Mouse (Mus musculus): ENCODE measurements around the gene Mbnl1. TPM values are rescaled to one million over a fixed set of nuclear protein-coding genes. Genes with fewer than 3 reads are reported as not detected.
"Not testable (repeated sequence)": the region's sequence is repeated elsewhere in the genome, so short reads cannot be mapped to it uniquely, and the experiment has no call there.

The Mbnl1 gene
- polyA plus RNA-seq, 1 experiment from 2014 or later, result 73.3 TPM

DNA sequence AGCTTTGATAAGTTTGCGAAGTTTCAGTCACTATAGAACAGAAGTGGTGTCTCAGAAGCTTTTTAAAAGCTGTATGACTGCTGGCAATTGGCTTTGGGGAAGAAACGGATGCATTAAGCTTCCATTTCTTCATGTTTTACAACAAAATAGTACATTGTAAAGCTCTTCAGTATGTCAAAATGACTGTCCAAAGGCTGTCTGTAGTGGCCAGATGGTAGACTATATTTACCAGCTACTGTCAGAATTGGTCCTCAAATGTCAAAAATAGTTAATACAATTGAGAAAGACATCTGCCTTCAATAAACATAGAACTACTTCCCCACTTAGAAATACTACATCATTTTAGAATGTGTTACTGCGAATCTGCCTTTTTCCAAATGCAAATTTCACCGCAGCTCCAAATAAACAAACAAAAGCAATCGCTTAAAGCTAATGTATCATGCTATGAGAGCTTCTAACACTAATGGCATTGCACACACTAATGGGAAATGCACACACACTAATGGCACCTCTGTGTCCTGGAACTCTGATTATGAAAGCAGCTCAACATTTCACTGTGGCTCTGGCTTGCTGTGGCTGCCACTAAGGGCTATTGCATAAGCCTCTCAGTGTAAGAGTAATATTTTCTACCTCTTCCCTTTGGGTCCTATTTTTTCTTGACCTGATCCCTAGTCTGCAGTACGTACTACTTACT is 10.7 kb upstream of the Mbnl1 start:
- Histone ChIP-seq H3K27ac (ENCODE audit: low read depth) (no peak overlapping the region), H3K27me3 (ENCODE audit: insufficient read depth, low read length) (no peaks in the 10 kb centered on the region), H3K9me3 (ENCODE audit: low read length) (no peaks in the 10 kb centered on the region), H3K36me3 (replicated peaks; ENCODE audit: insufficient read depth, low read length) (no peaks in the 10 kb centered on the region), H3K4me1 (ENCODE audit: insufficient read depth) (no peaks in the 10 kb centered on the region), H3K4me2 (ENCODE audit: low read depth, low read length) (no peak overlapping the region), H3K4me3 (ENCODE audit: low read depth, low read length) (no peak overlapping the region), H3K9ac (replicated peaks) (no peak overlapping the region)
- DNase-seq, result no peak
- TF ChIP-seq EP300 (IDR thresholded peaks at IDR 0.05; ENCODE audit: low read depth) (no peak), CTCF (IDR thresholded peaks at IDR 0.05; ENCODE audit: low read depth) (no peak)
- no peak for ATAC-seq
- WGBS (ENCODE audit: insufficient replicate concordance), result 83% methylated on average over 6 of the region's 6 CpGs

GRCm38 (mm10) chr3:60468667-60469066 is 4.0 kb upstream of the Mbnl1 start:
- not testable (repeated sequence) for H3K36me3 ChIP-seq (replicated peaks; ENCODE audit: insufficient read depth, low read length); H3K27ac ChIP-seq (ENCODE audit: low read depth); DNase-seq; H3K4me1 ChIP-seq (ENCODE audit: insufficient read depth); H3K9ac ChIP-seq (replicated peaks); H3K4me2 ChIP-seq (ENCODE audit: low read depth, low read length); H3K27me3 ChIP-seq (ENCODE audit: insufficient read depth, low read length); H3K9me3 ChIP-seq (ENCODE audit: low read length); H3K4me3 ChIP-seq (ENCODE audit: low read depth, low read length)
- peak; percentile 61 for ATAC-seq
- 25% methylated on average over 2 of the region's 3 CpGs for whole genome bisulfite sequencing (ENCODE audit: insufficient replicate concordance)

DNA sequence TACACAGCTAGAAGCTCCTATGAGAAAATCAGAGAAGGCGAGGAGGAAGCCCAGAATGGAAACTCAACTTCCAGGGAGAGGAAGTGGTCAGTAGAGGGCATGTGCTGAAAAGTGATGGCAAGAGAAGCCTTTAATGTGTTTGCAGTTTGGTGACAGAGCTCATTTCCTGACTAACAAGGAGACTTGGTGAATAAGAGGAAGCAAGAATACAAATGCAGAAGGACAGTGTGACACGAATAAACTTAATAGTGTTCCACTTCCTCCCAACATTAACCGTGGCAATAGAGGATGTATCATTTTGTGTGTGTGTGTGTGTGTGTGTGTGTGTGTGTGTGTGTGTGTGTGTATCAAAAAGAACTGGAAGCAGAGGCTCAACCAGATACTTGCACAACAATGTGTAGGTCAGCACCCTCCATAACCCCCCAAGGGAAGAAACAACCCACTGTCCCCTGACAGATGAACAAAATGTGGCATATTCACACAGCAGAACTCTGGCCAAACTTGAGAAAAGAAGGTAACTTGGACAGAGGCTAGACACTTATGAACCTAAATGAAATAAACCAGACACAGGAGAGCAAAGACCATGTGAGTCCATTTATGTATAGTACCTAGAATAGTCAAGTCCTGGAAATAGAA is 3.3 kb upstream of the Mbnl1 start:
- H3K4me1 ChIP-seq (ENCODE audit: insufficient read depth); H3K36me3 ChIP-seq (replicated peaks; ENCODE audit: insufficient read depth, low read length); H3K9me3 ChIP-seq (ENCODE audit: low read length); H3K27me3 ChIP-seq (ENCODE audit: insufficient read depth, low read length); H3K4me2 ChIP-seq (ENCODE audit: low read depth, low read length); H3K4me3 ChIP-seq (ENCODE audit: low read depth, low read length); DNase-seq; H3K9ac ChIP-seq (replicated peaks): not testable (repeated sequence)
- WGBS (ENCODE audit: insufficient replicate concordance), result 54% methylated on average over 2 of the region's 3 CpGs
- peak overlapping the region; percentile 86 for H3K27ac ChIP-seq (ENCODE audit: low read depth)
- peak; percentile 57 for ATAC-seq

GRCm38 (mm10) chr3:60472011-60472680 is 484 bp upstream of the Mbnl1 start:
- no peaks in the 10 kb centered on the region for H3K36me3 ChIP-seq (replicated peaks; ENCODE audit: insufficient read depth, low read length)
- no peaks in the 10 kb centered on the region for H3K27me3 ChIP-seq (ENCODE audit: insufficient read depth, low read length)
- no peaks in the 10 kb centered on the region for H3K9me3 ChIP-seq (ENCODE audit: low read length)
- H3K4me1 ChIP-seq (ENCODE audit: insufficient read depth), result peaks cover 5% of the 10 kb centered on the region; the same call in 1 of the 2 replicates
- peak overlapping the region; percentile 67 for H3K4me2 ChIP-seq (ENCODE audit: low read depth, low read length)
- peak overlapping the region; percentile 86 for H3K27ac ChIP-seq (ENCODE audit: low read depth)
- TF ChIP-seq EP300 (IDR thresholded peaks at IDR 0.05; ENCODE audit: low read depth), result peak; percentile 77
- no peak for TF ChIP-seq CTCF (IDR thresholded peaks at IDR 0.05; ENCODE audit: low read depth)
- ATAC-seq (peak; percentile 42), DNase-seq (no peak)
- peak overlapping the region; percentile 55; the same call in 1 of the 2 replicates for H3K9ac ChIP-seq (replicated peaks)
- 44% methylated on average over 2 of the region's 2 CpGs for WGBS (ENCODE audit: insufficient replicate concordance)
- H3K4me3 ChIP-seq (ENCODE audit: low read depth, low read length), result peak overlapping the region; percentile 45

DNA sequence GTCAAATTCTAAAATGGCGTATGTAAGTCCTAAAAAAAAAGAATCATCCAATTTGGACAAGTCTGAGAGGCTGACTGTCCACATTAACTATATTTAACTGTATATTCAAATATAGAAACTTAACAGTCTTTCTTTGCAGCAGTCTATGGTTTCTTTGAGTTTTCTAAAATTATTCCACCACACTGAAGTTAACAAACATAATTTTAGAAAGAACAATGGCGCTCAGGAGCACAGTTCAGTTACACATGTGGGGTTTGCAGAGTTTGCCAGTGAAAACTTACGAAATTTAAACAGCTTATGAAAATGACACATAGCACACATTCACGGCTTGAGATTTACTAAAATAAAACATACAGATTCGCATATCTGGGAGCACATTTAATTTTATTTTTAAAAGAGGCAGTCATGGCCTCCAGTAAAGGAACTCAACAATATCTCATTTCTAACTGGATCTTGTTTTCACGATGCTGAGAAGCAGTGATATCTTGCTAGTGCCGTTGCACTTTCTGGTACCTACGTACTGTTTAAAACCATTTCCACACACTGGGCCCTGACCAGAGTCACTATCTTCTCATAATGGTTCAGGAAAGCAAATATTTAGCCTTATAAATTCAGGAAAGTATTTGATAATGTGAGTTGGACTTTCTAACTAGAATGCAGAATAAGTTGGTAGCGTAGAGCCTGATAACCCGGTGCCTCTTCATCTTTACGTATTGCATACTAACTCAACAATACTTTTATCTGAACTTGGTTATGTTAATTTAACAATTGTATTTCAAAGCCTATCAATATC is 1.4 kb downstream of the Mbnl1 start:
- DNase-seq, result no peak
- no peak; the same call in 1 of the 2 replicates for TF ChIP-seq EP300 (IDR thresholded peaks at IDR 0.05; ENCODE audit: low read depth)
- TF ChIP-seq CTCF (IDR thresholded peaks at IDR 0.05; ENCODE audit: low read depth), result no peak
- Histone ChIP-seq H3K27me3 (ENCODE audit: insufficient read depth, low read length) (no peaks in the 10 kb centered on the region), H3K4me2 (ENCODE audit: low read depth, low read length) (peak overlapping the region; percentile 65), H3K4me1 (ENCODE audit: insufficient read depth) (peaks cover 5% of the 10 kb centered on the region; the same call in 1 of the 2 replicates), H3K9me3 (ENCODE audit: low read length) (no peaks in the 10 kb centered on the region), H3K9ac (replicated peaks) (peak overlapping the region; percentile 64), H3K27ac (ENCODE audit: low read depth) (peak overlapping the region; percentile 53), H3K4me3 (ENCODE audit: low read depth, low read length) (peak overlapping the region; percentile 45), H3K36me3 (replicated peaks; ENCODE audit: insufficient read depth, low read length) (no peaks in the 10 kb centered on the region)
- ATAC-seq, result peak; percentile 39
- WGBS (ENCODE audit: insufficient replicate concordance), result 32% methylated on average over 11 of the region's 11 CpGs

DNA sequence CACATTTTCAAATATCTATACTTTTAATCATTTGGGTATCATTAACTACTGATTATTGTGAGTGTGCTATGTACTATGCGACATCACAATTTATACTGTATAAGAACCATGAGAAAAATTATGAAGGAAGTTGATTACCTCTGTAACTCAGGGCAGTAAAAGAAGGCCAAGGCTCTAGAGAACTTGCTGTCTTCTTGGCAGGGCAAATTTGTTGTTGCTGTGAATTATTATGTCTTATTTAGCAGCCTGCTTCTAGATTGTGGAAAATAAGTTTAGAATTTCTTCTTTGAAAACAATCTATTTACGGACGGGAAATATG is 2.0 kb downstream of the Mbnl1 start:
- TF ChIP-seq CTCF (IDR thresholded peaks at IDR 0.05; ENCODE audit: low read depth), result no peak
- no peak for TF ChIP-seq EP300 (IDR thresholded peaks at IDR 0.05; ENCODE audit: low read depth)
- WGBS (ENCODE audit: insufficient replicate concordance), result 39% methylated on average over 3 of the region's 3 CpGs
- Histone ChIP-seq H3K9ac (replicated peaks) (peak overlapping the region; percentile 52), H3K27me3 (ENCODE audit: insufficient read depth, low read length) (no peaks in the 10 kb centered on the region), H3K4me1 (ENCODE audit: insufficient read depth) (peaks cover 5% of the 10 kb centered on the region; the same call in 1 of the 2 replicates), H3K4me2 (ENCODE audit: low read depth, low read length) (peak overlapping the region; percentile 65), H3K27ac (ENCODE audit: low read depth) (peak overlapping the region; percentile 53), H3K4me3 (ENCODE audit: low read depth, low read length) (peak overlapping the region; percentile 45), H3K36me3 (replicated peaks; ENCODE audit: insufficient read depth, low read length) (no peaks in the 10 kb centered on the region), H3K9me3 (ENCODE audit: low read length) (no peaks in the 10 kb centered on the region)
- DNase-seq, result no peak
- ATAC-seq, result 0 out of 2 replicates have a peak, but pooled peaks have one; percentile 27
